Mouse (Mus musculus) gastrocnemius, adult 8-10 months (tissue): Measurements from ENCODE around the gene Ccng1. TPM values are rescaled to one million over a fixed set of nuclear protein-coding genes. Genes with fewer than 3 reads are reported as not detected.
"Not testable (repeated sequence)": the region's sequence is repeated elsewhere in the genome, so short reads cannot be mapped to it uniquely, and the experiment has no call there.

ENCODE experiments used
- DNase-seq, 2 experiments: peaks; one replicate each; pipeline ENCODE4 v3.0.0; 2022; ENCODE audit warnings: low spot score in 2 of 2
- total RNA-seq, 4 experiments: library from RNA; stranded (reverse); gene quantifications; 2 replicates each; pipeline ENCODE4 v1.2.4; 2022

Gene Ccng1
- total RNA-seq, 4 experiments from 2014 or later: 680 to 812 (median 716) TPM

GRCm38 (mm10) chr11:40732997-40733338, 22.1 kb downstream of the Ccng1 start:
- no peak for DNase-seq

- no peak for DNase-seq
Observed at GRCm38 (mm10) chr11:40718324-40718723, 36.8 kb downstream of the Ccng1 start.

- DNase-seq: no peak
Observed at GRCm38 (mm10) chr11:40715524-40715923, 39.6 kb downstream of the Ccng1 start.

GRCm38 (mm10) chr11:40713858-40714257, 41.3 kb downstream of the Ccng1 start:
- DNase-seq: no peak

GRCm38 (mm10) chr11:40709899-40710298, 45.2 kb downstream of the Ccng1 start:
- DNase-seq: not testable (repeated sequence)

Other genes starting within 250 kb of the Ccng1 start
- 10 to 100 TPM; 58.9 to 73.5 (median 64.8) TPM for gene Mat2b, start 60.1 kb downstream of the Ccng1 start, total RNA-seq
- gene Hmmr, start 21.9 kb downstream of the Ccng1 start, total RNA-seq: not detected
- gene Nudcd2, start 21.6 kb downstream of the Ccng1 start, total RNA-seq: 10 to 100 TPM; 13.1 to 14.5 (median 13.6) TPM